Mouse (Mus musculus) C2C12 (cell line): ENCODE data around the gene Zfp286. TPM values are rescaled to one million over a fixed set of nuclear protein-coding genes. Genes with fewer than 3 reads are reported as not detected.
A peak's percentile ranks its signal among the peaks of the same experiment; 100 is the strongest.

Experiments
- H3K27me3 ChIP-seq: one replicate; pipeline ENCODE4 v1.6.1; 2011; ENCODE audit not compliant: control insufficient read depth, insufficient read depth, insufficient read length
- H3K36me3 ChIP-seq: one replicate; pipeline ENCODE4 v1.6.1; 2011; ENCODE audit not compliant: control insufficient read depth, insufficient read depth
- H3K4me3 ChIP-seq: one replicate; pipeline ENCODE4 v1.5.1; 2011; ENCODE audit warnings: mild to moderate bottlenecking, control low read depth; ENCODE audit not compliant: poor library complexity, insufficient read depth, severe bottlenecking
- H3K79me2 ChIP-seq: one replicate; pipeline ENCODE4 v1.6.1; 2011; ENCODE audit not compliant: control insufficient read depth, insufficient read depth
- H3K79me3 ChIP-seq: one replicate; pipeline ENCODE4 v1.6.1; 2011; ENCODE audit warnings: low read depth, control low read depth
- H3ac ChIP-seq: one replicate; pipeline ENCODE3; 2011; ENCODE audit warnings: low read depth; ENCODE audit not compliant: control insufficient read depth, insufficient read length
- CEBPB ChIP-seq: IDR thresholded peaks from one replicate; pipeline ENCODE4 v1.6.1; 2011; ENCODE audit warnings: low read depth, mild to moderate bottlenecking, control low read depth, moderate library complexity
- CTCF ChIP-seq: IDR thresholded peaks from one replicate; pipeline ENCODE4 v1.5.1; 2011; ENCODE audit not compliant: control insufficient read depth, insufficient read depth, insufficient read length
- FOSL1 ChIP-seq: IDR thresholded peaks from one replicate; pipeline ENCODE4 v1.8.0; 2011; ENCODE audit warnings: mild to moderate bottlenecking, low read length; ENCODE audit not compliant: poor library complexity, insufficient read depth, severe bottlenecking
- MAX ChIP-seq: IDR thresholded peaks from one replicate; pipeline ENCODE4 v1.6.1; 2011; ENCODE audit warnings: mild to moderate bottlenecking, control low read depth
- MYOD1 ChIP-seq: IDR thresholded peaks from one replicate; pipeline ENCODE4 v1.6.1; 2011; ENCODE audit warnings: low read depth; ENCODE audit not compliant: control insufficient read depth, insufficient read length
- MYOG ChIP-seq: IDR thresholded peaks from one replicate; pipeline ENCODE4 v1.6.1; 2011; ENCODE audit not compliant: control insufficient read depth, insufficient read length; ENCODE audit errors: extremely low read depth
- USF1 ChIP-seq: IDR thresholded peaks from one replicate; pipeline ENCODE4 v1.6.1; 2011; ENCODE audit warnings: low read depth, mild to moderate bottlenecking, control low read depth, moderate library complexity
- polyA plus RNA-seq: library from polyadenylated mRNA; unstranded; fragments of >200 nt; fragmentation: generic; extraction: Trizol; gene quantifications from one replicate; pipeline ENCODE4 v1.2.1, GENCODE M21; 2012; ENCODE audit warnings: missing spikeins

Zfp286 gene
- polyA plus RNA-seq, 1 experiment = not detected

GRCm38 (mm10) chr11:62825222-62826105 is 36.2 kb upstream of the Zfp286 start:
- Histone ChIP-seq H3K27me3 (no peaks in the 10 kb centered on the region), H3K36me3 (peaks cover 44% of the 10 kb centered on the region), H3ac (no peak overlapping the region), H3K4me3 (no peak overlapping the region), H3K79me3 (peaks cover 80% of the 10 kb centered on the region), H3K79me2 (peaks cover 98% of the 10 kb centered on the region)
- TF ChIP-seq FOSL1 = no peak
- no peak for TF ChIP-seq MYOG
- TF ChIP-seq MAX = no peak
- TF ChIP-seq CEBPB = no peak
- TF ChIP-seq CTCF = no peak
- no peak for TF ChIP-seq MYOD1
- TF ChIP-seq USF1 = no peak

GRCm38 (mm10) chr11:62824211-62824610 is 34.9 kb upstream of the Zfp286 start:
- no peak for TF ChIP-seq MAX
- no peak for TF ChIP-seq MYOG
- TF ChIP-seq USF1 = no peak
- TF ChIP-seq CTCF = no peak
- no peak for TF ChIP-seq MYOD1
- TF ChIP-seq CEBPB = no peak
- TF ChIP-seq FOSL1 = no peak
- Histone ChIP-seq H3K79me3 (peaks cover 76% of the 10 kb centered on the region), H3K27me3 (no peaks in the 10 kb centered on the region), H3K36me3 (peaks cover 33% of the 10 kb centered on the region), H3ac (no peak overlapping the region), H3K4me3 (no peak overlapping the region), H3K79me2 (peaks cover 87% of the 10 kb centered on the region)

GRCm38 (mm10) chr11:62821893-62822292 is 32.6 kb upstream of the Zfp286 start:
- peak overlapping the region; percentile 71 for H3ac ChIP-seq
- H3K4me3 ChIP-seq = peak overlapping the region; percentile 77
- H3K27me3 ChIP-seq = no peaks in the 10 kb centered on the region
- TF ChIP-seq CEBPB (no peak), MAX (peak; percentile 51)
- peaks cover 28% of the 10 kb centered on the region for H3K36me3 ChIP-seq
- peaks cover 66% of the 10 kb centered on the region for H3K79me2 ChIP-seq
- peaks cover 59% of the 10 kb centered on the region for H3K79me3 ChIP-seq

GRCm38 (mm10) chr11:62820661-62821437 is 31.6 kb upstream of the Zfp286 start:
- H3ac ChIP-seq = peak overlapping the region; percentile 84

GRCm38 (mm10) chr11:62820059-62820541 is 30.8 kb upstream of the Zfp286 start, which contains the start of gene Trim16:
Gene Trim16, plus strand, starts transcription at chr11:62820231.
- Histone ChIP-seq H3K79me3 (peaks cover 42% of the 10 kb centered on the region), H3K4me3 (peak within 1 kb of the TSS; percentile 77), H3K79me2 (peaks cover 48% of the 10 kb centered on the region), H3K36me3 (peaks cover 21% of the 10 kb centered on the region), H3K27me3 (no peaks in the 10 kb centered on the region), H3ac (peak within 1 kb of the TSS; percentile 84)
- TF ChIP-seq FOSL1 = no peak
- TF ChIP-seq USF1 = peak; percentile 86
- TF ChIP-seq MYOD1 = peak; percentile 97
- TF ChIP-seq CTCF = no peak
- no peak for TF ChIP-seq MYOG
- peak; percentile 74 for TF ChIP-seq MAX
- no peak for TF ChIP-seq CEBPB

More at GRCm38 (mm10) chr11:62820661-62821437, 31.6 kb upstream of the Zfp286 start:
- Histone ChIP-seq H3K27me3 (no peaks in the 10 kb centered on the region), H3K79me2 (peaks cover 55% of the 10 kb centered on the region), H3K36me3 (peaks cover 23% of the 10 kb centered on the region), H3K79me3 (peaks cover 48% of the 10 kb centered on the region), H3K4me3 (peak overlapping the region; percentile 77)
- TF ChIP-seq MAX (no peak), USF1 (no peak), MYOG (no peak), FOSL1 (no peak), CTCF (no peak), MYOD1 (no peak), CEBPB (no peak)
